Mouse (Mus musculus) spleen, adult 2 months (tissue): ENCODE measurements around the gene Sdc4.

ENCODE experiments used
- CTCF ChIP-seq: fragments of 200-500 bp; IDR thresholded peaks from 2 replicates; pipeline ENCODE4 v1.5.1; 2011; ENCODE audit warnings: mild to moderate bottlenecking, inconsistent platforms; ENCODE audit not compliant: insufficient read depth, insufficient read length, insufficient replicate concordance; ENCODE audit errors: extremely low read depth
- POLR2A ChIP-seq: fragments of 200-500 bp; IDR thresholded peaks from 2 replicates; pipeline ENCODE4 v1.6.1; 2011; ENCODE audit warnings: low read depth, low read length, inconsistent platforms

DNA sequence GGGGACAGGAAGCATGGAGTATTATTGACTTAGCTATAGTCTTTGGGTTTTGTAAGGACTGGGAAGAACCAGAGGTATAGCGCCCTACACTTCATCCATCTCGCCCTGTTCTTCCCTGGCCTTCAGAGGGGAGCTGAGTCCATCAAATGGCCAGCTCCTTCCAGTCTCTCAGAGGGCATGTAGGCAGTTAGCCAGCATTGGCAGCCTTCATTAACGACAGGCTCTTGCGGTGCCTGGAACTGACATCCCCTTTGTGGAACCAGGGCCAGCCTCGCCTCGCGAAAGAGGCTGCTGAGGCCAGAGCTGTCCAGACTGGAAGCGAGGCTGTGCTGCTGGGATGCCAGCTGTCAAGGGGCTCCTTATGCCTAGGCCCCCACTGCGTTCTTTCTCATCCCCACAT is 44.1 kb upstream of the Sdc4 start:
- no peak for TF ChIP-seq CTCF
- no peak for TF ChIP-seq POLR2A
